Mouse (Mus musculus): ENCODE results near the gene Ncoa7. TPM values are rescaled to one million over a fixed set of nuclear protein-coding genes. Genes with fewer than 3 reads are reported as not detected.

Gene Ncoa7
- polyA plus RNA-seq, 1 experiment from 2014 or later, result 25.4 TPM

GRCm38 (mm10) chr10:30774396-30774795 lies 28.7 kb downstream of the Ncoa7 start:
- Histone ChIP-seq H3K4me2 (ENCODE audit: low read length) (no peak overlapping the region), H3K36me3 (ENCODE audit: control insufficient read depth, insufficient read depth, low read length) (no peaks in the 10 kb centered on the region), H3K27ac (ENCODE audit: low read length) (no peak overlapping the region), H3K4me1 (ENCODE audit: control insufficient read depth, insufficient read depth, low read length) (0 out of 2 replicates have a peak, but pooled peaks cover 4% of the 10 kb centered on the region), H3K27me3 (ENCODE audit: control insufficient read depth, insufficient read depth, low read depth, low read length) (no peaks in the 10 kb centered on the region), H3K4me3 (ENCODE audit: low read depth, low read length) (no peak overlapping the region), H3K9ac (ENCODE audit: low read depth, low read length) (no peak overlapping the region), H3K9me3 (replicated peaks; ENCODE audit: control insufficient read depth, low read length, poor library complexity, severe bottlenecking) (no peaks in the 10 kb centered on the region)
- WGBS, result 87% methylated on average over 2 of the region's 2 CpGs
- no peak for ATAC-seq

GRCm38 (mm10) chr10:30773181-30773580 lies 29.9 kb downstream of the Ncoa7 start:
- H3K36me3 ChIP-seq (ENCODE audit: control insufficient read depth, insufficient read depth, low read length), result no peaks in the 10 kb centered on the region
- ATAC-seq, result no peak
- no peaks in the 10 kb centered on the region for H3K9me3 ChIP-seq (replicated peaks; ENCODE audit: control insufficient read depth, low read length, poor library complexity, severe bottlenecking)
- no peak overlapping the region for H3K4me2 ChIP-seq (ENCODE audit: low read length)
- H3K27me3 ChIP-seq (ENCODE audit: control insufficient read depth, insufficient read depth, low read depth, low read length), result no peaks in the 10 kb centered on the region
- H3K4me1 ChIP-seq (ENCODE audit: control insufficient read depth, insufficient read depth, low read length), result 0 out of 2 replicates have a peak, but pooled peaks cover 4% of the 10 kb centered on the region
- 63% methylated on average over 5 of the region's 5 CpGs for WGBS
- H3K27ac ChIP-seq (ENCODE audit: low read length), result no peak overlapping the region
- no peak overlapping the region for H3K9ac ChIP-seq (ENCODE audit: low read depth, low read length)
- no peak overlapping the region for H3K4me3 ChIP-seq (ENCODE audit: low read depth, low read length)

DNA sequence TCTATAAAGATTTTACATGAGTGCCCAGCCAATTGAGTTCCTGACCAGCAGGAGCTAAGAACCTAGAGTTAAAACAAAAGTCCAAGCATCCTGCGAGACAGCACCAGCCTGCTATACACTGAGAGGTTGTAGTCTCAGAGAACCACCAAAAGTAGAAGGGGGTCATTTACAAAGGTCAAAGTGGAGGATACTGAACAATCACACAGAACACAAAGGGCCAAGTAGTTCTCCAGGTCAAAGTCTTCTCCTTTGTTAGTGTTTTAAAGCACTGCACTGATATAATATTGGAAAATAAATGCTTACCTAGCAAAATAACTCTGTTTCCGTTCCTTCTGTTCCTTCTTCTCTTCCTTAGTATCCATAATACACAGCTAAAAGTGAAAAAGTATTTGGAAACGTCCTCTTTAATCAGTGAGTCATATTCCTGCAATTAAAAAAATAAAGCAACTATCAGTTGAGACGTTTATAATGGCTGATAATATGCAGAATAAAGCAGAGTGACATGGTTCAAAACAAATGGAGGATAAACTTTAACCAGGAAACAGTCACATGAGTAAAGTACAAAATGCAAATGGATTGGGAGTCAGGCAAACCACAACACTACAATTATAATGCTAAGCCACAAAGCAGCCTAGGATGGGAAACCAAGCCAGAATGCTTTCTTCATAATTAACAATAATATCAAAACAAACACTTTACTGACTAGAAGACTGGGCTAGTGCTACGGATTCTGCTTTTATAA lies 31.5 kb downstream of the Ncoa7 start:
- H3K4me1 ChIP-seq (ENCODE audit: control insufficient read depth, insufficient read depth, low read length), result 0 out of 2 replicates have a peak, but pooled peaks cover 4% of the 10 kb centered on the region
- WGBS, result 83% methylated on average over 5 of the region's 5 CpGs
- no peaks in the 10 kb centered on the region for H3K9me3 ChIP-seq (replicated peaks; ENCODE audit: control insufficient read depth, low read length, poor library complexity, severe bottlenecking)
- no peaks in the 10 kb centered on the region for H3K27me3 ChIP-seq (ENCODE audit: control insufficient read depth, insufficient read depth, low read depth, low read length)
- H3K36me3 ChIP-seq (ENCODE audit: control insufficient read depth, insufficient read depth, low read length), result no peaks in the 10 kb centered on the region
- H3K4me2 ChIP-seq (ENCODE audit: low read length), result no peak overlapping the region
- no peak overlapping the region for H3K27ac ChIP-seq (ENCODE audit: low read length)
- no peak overlapping the region for H3K9ac ChIP-seq (ENCODE audit: low read depth, low read length)
- no peak overlapping the region for H3K4me3 ChIP-seq (ENCODE audit: low read depth, low read length)
- ATAC-seq, result no peak

DNA sequence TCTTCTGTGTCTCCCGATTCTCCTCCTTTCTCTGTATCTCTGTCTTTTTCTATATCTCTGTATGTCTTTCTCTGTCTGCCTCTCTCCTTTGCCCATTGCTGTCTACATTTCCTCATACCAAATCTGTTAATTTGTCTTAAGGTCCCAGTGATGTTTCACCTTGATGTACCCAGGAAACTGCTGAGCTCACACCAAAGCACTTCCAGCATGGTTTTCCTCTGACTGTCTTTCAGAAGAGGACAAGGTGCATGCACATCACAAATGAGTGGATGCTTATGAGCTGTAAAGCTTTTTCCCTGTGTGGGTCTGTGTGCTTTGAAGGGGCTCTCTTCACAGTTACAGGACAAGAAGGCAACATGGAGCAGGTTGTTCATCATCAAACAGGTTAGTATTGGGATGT lies 34.3 kb downstream of the Ncoa7 start:
- H3K36me3 ChIP-seq (ENCODE audit: control insufficient read depth, insufficient read depth, low read length), result no peaks in the 10 kb centered on the region
- H3K9me3 ChIP-seq (replicated peaks; ENCODE audit: control insufficient read depth, low read length, poor library complexity, severe bottlenecking), result no peaks in the 10 kb centered on the region
- no peak overlapping the region for H3K4me3 ChIP-seq (ENCODE audit: low read depth, low read length)
- no peak for ATAC-seq
- H3K27ac ChIP-seq (ENCODE audit: low read length), result no peak overlapping the region
- 100% methylated on average over 1 of the region's 1 CpGs for WGBS
- H3K9ac ChIP-seq (ENCODE audit: low read depth, low read length), result no peak overlapping the region
- no peaks in the 10 kb centered on the region for H3K27me3 ChIP-seq (ENCODE audit: control insufficient read depth, insufficient read depth, low read depth, low read length)
- H3K4me2 ChIP-seq (ENCODE audit: low read length), result no peak overlapping the region
- 0 out of 2 replicates have a peak, but pooled peaks cover 4% of the 10 kb centered on the region for H3K4me1 ChIP-seq (ENCODE audit: control insufficient read depth, insufficient read depth, low read length)

DNA sequence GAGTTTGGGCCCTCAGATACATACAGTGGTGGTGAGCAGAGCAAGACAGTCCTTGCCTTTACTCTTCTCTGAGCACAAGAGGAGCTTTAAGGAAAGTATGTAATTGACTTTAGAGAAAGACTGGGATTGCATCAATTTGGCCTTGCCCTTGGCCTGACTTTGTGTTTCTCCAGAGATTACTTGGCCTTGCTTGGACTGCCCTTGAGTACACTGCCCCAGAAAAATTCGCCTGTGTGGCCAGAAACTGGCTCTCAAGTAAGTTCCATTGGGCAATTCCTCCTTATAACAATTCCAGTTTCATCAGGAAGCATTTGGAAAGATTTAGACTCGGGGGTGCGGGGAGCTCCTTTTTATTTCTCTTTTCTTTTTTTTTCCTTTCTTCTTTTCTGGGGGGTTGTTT lies 34.9 kb downstream of the Ncoa7 start:
- no peak for ATAC-seq
- Histone ChIP-seq H3K27ac (ENCODE audit: low read length) (no peak overlapping the region), H3K9me3 (replicated peaks; ENCODE audit: control insufficient read depth, low read length, poor library complexity, severe bottlenecking) (no peaks in the 10 kb centered on the region), H3K4me1 (ENCODE audit: control insufficient read depth, insufficient read depth, low read length) (0 out of 2 replicates have a peak, but pooled peaks cover 4% of the 10 kb centered on the region), H3K36me3 (ENCODE audit: control insufficient read depth, insufficient read depth, low read length) (no peaks in the 10 kb centered on the region), H3K4me2 (ENCODE audit: low read length) (no peak overlapping the region), H3K4me3 (ENCODE audit: low read depth, low read length) (no peak overlapping the region), H3K9ac (ENCODE audit: low read depth, low read length) (no peak overlapping the region), H3K27me3 (ENCODE audit: control insufficient read depth, insufficient read depth, low read depth, low read length) (no peaks in the 10 kb centered on the region)
- 95% methylated on average over 3 of the region's 3 CpGs for WGBS

GRCm38 (mm10) chr10:30763179-30763770 lies 39.9 kb downstream of the Ncoa7 start:
- no peak overlapping the region for H3K9ac ChIP-seq (ENCODE audit: low read depth, low read length)
- H3K27ac ChIP-seq (ENCODE audit: low read length), result no peak overlapping the region
- no peaks in the 10 kb centered on the region for H3K9me3 ChIP-seq (replicated peaks; ENCODE audit: control insufficient read depth, low read length, poor library complexity, severe bottlenecking)
- no peak overlapping the region for H3K4me2 ChIP-seq (ENCODE audit: low read length)
- H3K4me3 ChIP-seq (ENCODE audit: low read depth, low read length), result no peak overlapping the region
- H3K4me1 ChIP-seq (ENCODE audit: control insufficient read depth, insufficient read depth, low read length), result no peaks in the 10 kb centered on the region
- ATAC-seq, result no peak
- no peaks in the 10 kb centered on the region for H3K27me3 ChIP-seq (ENCODE audit: control insufficient read depth, insufficient read depth, low read depth, low read length)
- no peaks in the 10 kb centered on the region for H3K36me3 ChIP-seq (ENCODE audit: control insufficient read depth, insufficient read depth, low read length)
- WGBS, result 86% methylated on average over 8 of the region's 8 CpGs

GRCm38 (mm10) chr10:30762284-30762964 lies 40.7 kb downstream of the Ncoa7 start:
- no peak overlapping the region for H3K4me3 ChIP-seq (ENCODE audit: low read depth, low read length)
- H3K27ac ChIP-seq (ENCODE audit: low read length), result no peak overlapping the region
- H3K9ac ChIP-seq (ENCODE audit: low read depth, low read length), result no peak overlapping the region
- H3K27me3 ChIP-seq (ENCODE audit: control insufficient read depth, insufficient read depth, low read depth, low read length), result no peaks in the 10 kb centered on the region
- H3K36me3 ChIP-seq (ENCODE audit: control insufficient read depth, insufficient read depth, low read length), result no peaks in the 10 kb centered on the region
- H3K4me1 ChIP-seq (ENCODE audit: control insufficient read depth, insufficient read depth, low read length), result no peaks in the 10 kb centered on the region
- ATAC-seq, result no peak
- 73% methylated on average over 4 of the region's 4 CpGs for WGBS
- H3K4me2 ChIP-seq (ENCODE audit: low read length), result no peak overlapping the region
- no peaks in the 10 kb centered on the region for H3K9me3 ChIP-seq (replicated peaks; ENCODE audit: control insufficient read depth, low read length, poor library complexity, severe bottlenecking)

- no peak overlapping the region for H3K4me2 ChIP-seq (ENCODE audit: low read length)
- H3K36me3 ChIP-seq (ENCODE audit: control insufficient read depth, insufficient read depth, low read length), result no peaks in the 10 kb centered on the region
- no peaks in the 10 kb centered on the region for H3K4me1 ChIP-seq (ENCODE audit: control insufficient read depth, insufficient read depth, low read length)
- H3K4me3 ChIP-seq (ENCODE audit: low read depth, low read length), result no peak overlapping the region
- H3K27me3 ChIP-seq (ENCODE audit: control insufficient read depth, insufficient read depth, low read depth, low read length), result no peaks in the 10 kb centered on the region
- H3K9me3 ChIP-seq (replicated peaks; ENCODE audit: control insufficient read depth, low read length, poor library complexity, severe bottlenecking), result no peaks in the 10 kb centered on the region
- no peak overlapping the region for H3K27ac ChIP-seq (ENCODE audit: low read length)
- ATAC-seq, result no peak
- H3K9ac ChIP-seq (ENCODE audit: low read depth, low read length), result no peak overlapping the region
- 78% methylated on average over 8 of the region's 8 CpGs for WGBS
These were observed 43.6 kb downstream of the Ncoa7 start for GRCm38 (mm10) chr10:30759360-30760147.
